10 mouse cellular contexts compared by ENCODE assay signal in the genomic region with DNA sequence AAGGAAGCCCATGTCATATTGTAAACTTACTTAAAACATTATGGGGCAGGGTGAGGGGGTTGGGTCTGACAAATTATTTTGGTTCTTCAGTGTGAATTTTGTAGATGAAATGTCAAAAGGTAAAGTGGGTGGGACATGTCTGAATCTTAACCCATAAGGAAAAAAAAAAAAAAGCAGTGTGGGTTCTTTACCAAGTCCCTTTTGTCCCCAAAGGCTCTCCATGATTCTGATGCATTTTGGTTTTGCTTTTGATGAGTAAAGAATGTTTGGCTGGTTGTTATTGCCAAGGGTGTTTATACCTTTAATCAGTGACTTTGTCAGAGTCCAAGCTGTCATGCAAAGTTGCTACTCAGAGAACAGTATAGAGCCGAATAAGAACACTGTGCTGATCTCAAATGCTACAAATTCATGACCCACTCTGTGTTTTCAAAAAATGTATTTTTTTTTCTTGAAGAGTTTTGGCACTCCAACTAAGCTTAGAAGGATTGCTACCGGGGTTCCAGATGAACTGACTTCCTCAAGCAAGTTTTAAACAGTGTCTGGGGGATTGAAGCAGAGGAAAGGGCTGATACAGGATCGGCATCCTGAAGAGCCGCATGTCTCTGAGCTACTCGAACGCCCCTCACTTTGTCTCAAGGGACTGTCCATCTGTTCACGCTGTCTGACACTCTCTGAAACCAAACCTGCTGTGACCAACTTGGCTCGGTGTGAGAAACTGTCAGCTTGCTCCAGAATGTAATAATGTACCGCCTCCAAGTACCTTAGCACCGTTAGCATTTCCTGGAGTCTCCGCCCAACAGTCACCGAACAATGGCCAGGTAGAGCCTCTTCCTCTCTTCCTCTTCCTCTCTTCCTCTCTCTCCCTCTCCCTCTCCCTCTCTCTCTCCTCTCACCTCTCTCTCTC.
DNase-seq lines count a peak whose midpoint lies in the region; ATAC-seq and TF ChIP-seq lines count a peak whose summit lies in the region.
"Had no signal": no experiment of that assay in that cellular context is flagged by ENCODE, and none has a peak within 500 bp of the region (broad histone marks: within the 10 kb centered on the region; RNA-seq: fewer than 3 reads in every experiment).

No protein-coding gene starts in this region.

- H3K4me3 ChIP-seq in kidney, postnatal 0 days (replicated peaks; ENCODE audit: low read depth, low read length) = no peak overlapping the region
- peak overlapping the region; percentile 3; the same call in 1 of the 2 replicates for H3K4me3 ChIP-seq in hindbrain, postnatal 0 days (ENCODE audit: low read length)
- H3K4me3 ChIP-seq: lung, embryonic 15.5 days had no signal

- no peaks in the 10 kb centered on the region for H3K36me3 ChIP-seq in kidney, postnatal 0 days (ENCODE audit: insufficient read depth, low read length)
- H3K36me3 ChIP-seq in hindbrain, postnatal 0 days (ENCODE audit: insufficient read depth, low read length) = no peaks in the 10 kb centered on the region
- H3K36me3 ChIP-seq: lung, embryonic 15.5 days had no signal

- WGBS in kidney, postnatal 0 days = 17% methylated on average over 12 of the region's 12 CpGs
- 17% methylated on average over 12 of the region's 12 CpGs for WGBS in hindbrain, postnatal 0 days

- no peaks in the 10 kb centered on the region for H3K9me3 ChIP-seq in kidney, postnatal 0 days (replicated peaks; ENCODE audit: low read length)
- no peaks in the 10 kb centered on the region for H3K9me3 ChIP-seq in hindbrain, postnatal 0 days (ENCODE audit: low read length)
- H3K9me3 ChIP-seq: lung, embryonic 15.5 days had no signal

- H3K27ac ChIP-seq in kidney, postnatal 0 days = no peak overlapping the region
- H3K27ac ChIP-seq in hindbrain, postnatal 0 days = no peak overlapping the region
- H3K27ac ChIP-seq: lung, embryonic 15.5 days had no signal

- no peak overlapping the region for H3K9ac ChIP-seq in kidney, postnatal 0 days (ENCODE audit: low read depth, low read length)
- no peak overlapping the region for H3K9ac ChIP-seq in hindbrain, postnatal 0 days (replicated peaks; ENCODE audit: low read length)
- H3K9ac ChIP-seq: lung, embryonic 15.5 days had no signal

- H3K4me1 ChIP-seq in kidney, postnatal 0 days (replicated peaks; ENCODE audit: insufficient read depth, low read length) = no peaks in the 10 kb centered on the region; the same call in 1 of the 2 replicates
- no peaks in the 10 kb centered on the region for H3K4me1 ChIP-seq in hindbrain, postnatal 0 days (ENCODE audit: insufficient read depth, low read length)
- H3K4me1 ChIP-seq: lung, embryonic 15.5 days had no signal

- no peak for DNase-seq in kidney, postnatal 0 days (ENCODE audit: low spot score)
- DNase-seq in kidney, postnatal 25 days = no peak
- peak; percentile 49 to 59 for DNase-seq in cerebellum, postnatal 25 days
- DNase-seq in hindbrain, postnatal 0 days (ENCODE audit: low spot score) = peak; percentile 52
- peak; percentile 35 for DNase-seq in retina, postnatal 1 day
- DNase-seq in urinary bladder, postnatal 4 days (ENCODE audit: low spot score in 2 of 2) = no peak
- no peak for DNase-seq in layer of hippocampus, postnatal 10 days (ENCODE audit: low spot score in 2 of 2)
- DNase-seq: kidney, adult 9 months had no signal

- H3K4me2 ChIP-seq in kidney, postnatal 0 days (ENCODE audit: low read length) = peak overlapping the region; percentile 38
- peak overlapping the region; percentile 40 for H3K4me2 ChIP-seq in hindbrain, postnatal 0 days (ENCODE audit: low read depth, low read length)
- H3K4me2 ChIP-seq: lung, embryonic 15.5 days had no signal

- ATAC-seq in kidney, postnatal 0 days (replicated peaks; ENCODE audit: low FRiP score, low read depth) = no peak
- ATAC-seq in hindbrain, postnatal 0 days = no peak
- ATAC-seq: Patski had no signal

- TF ChIP-seq CTCF in kidney, postnatal 0 days (IDR thresholded peaks at IDR 0.05; ENCODE audit: low read depth) = no peak
- no peak for TF ChIP-seq CTCF in hindbrain, postnatal 0 days (IDR thresholded peaks at IDR 0.05; ENCODE audit: low read depth)

- H3K27me3 ChIP-seq in kidney, postnatal 0 days (ENCODE audit: insufficient read depth, low read length) = no peaks in the 10 kb centered on the region
- no peaks in the 10 kb centered on the region for H3K27me3 ChIP-seq in hindbrain, postnatal 0 days (ENCODE audit: insufficient read depth, low read length)
- H3K27me3 ChIP-seq: lung, embryonic 15.5 days; Patski had no signal

Comparison
In these comparisons a context has a peak if more than half of its experiments do, and no peak if none do; other contexts are left out.
1. DNase-seq: peak in cerebellum, postnatal 25 days (2 of 2), hindbrain, postnatal 0 days (single experiment) and retina, postnatal 1 day (single experiment); none in kidney, postnatal 0 days (single experiment), kidney, postnatal 25 days (0 of 2), urinary bladder, postnatal 4 days (0 of 2) and layer of hippocampus, postnatal 10 days (0 of 2).